Mouse (Mus musculus): ENCODE results near the gene Fam187a. TPM values are rescaled to one million over a fixed set of nuclear protein-coding genes. Genes with fewer than 3 reads are reported as not detected.

Fam187a gene
- total and polyA plus RNA-seq, 3 experiments: 0.08 TPM; not detected in 1

GRCm38 (mm10) chr11:102901199-102901598, 16.2 kb downstream of the Fam187a start:
- H3K9me3 ChIP-seq (replicated peaks; ENCODE audit: insufficient read depth, low read length): no peaks in the 10 kb centered on the region
- TF ChIP-seq ZMIZ1 (IDR thresholded peaks at IDR 0.05; ENCODE audit: low read depth, low read length): 0 out of 2 replicates have a peak, but pooled peaks have one; percentile 27
- no peak for TF ChIP-seq TBP (IDR thresholded peaks at IDR 0.05; ENCODE audit: low read depth, low read length)
- 0 out of 2 replicates have a peak, but pooled peaks have one; percentile 20 for TF ChIP-seq MXI1 (IDR thresholded peaks at IDR 0.05; ENCODE audit: low read depth, low read length)
- no peak for TF ChIP-seq SMC3 (IDR thresholded peaks at IDR 0.05; ENCODE audit: low read depth, low read length)
- no peaks in the 10 kb centered on the region; a peak in 2 of 4 replicates for H3K36me3 ChIP-seq (ENCODE audit: control insufficient read depth in 1 of 2, insufficient read depth in 2 of 2, low read length in 2 of 2)
- H3K27me3 ChIP-seq (ENCODE audit: control insufficient read depth in 1 of 2, insufficient read depth in 2 of 2, low read length in 2 of 2): no peaks in the 10 kb centered on the region
- H3K27ac ChIP-seq (ENCODE audit: control insufficient read depth, low read depth, low read length): no peak overlapping the region
- H3K4me1 ChIP-seq (ENCODE audit: control insufficient read depth in 1 of 2, insufficient read depth in 2 of 2, low read length in 2 of 2): peaks cover 0 to 3% of the 10 kb centered on the region in 2 experiments; a peak in 3 of 4 replicates
- H3K4me3 ChIP-seq (ENCODE audit: control insufficient read depth in 1 of 2, insufficient read depth in 1 of 2, low read depth in 2 of 2, low read length in 2 of 2): no peak overlapping the region
- no peak overlapping the region for H3K9ac ChIP-seq (ENCODE audit: control insufficient read depth, low read depth, low read length, poor library complexity, severe bottlenecking)
- H3K79me2 ChIP-seq (ENCODE audit: control insufficient read depth, insufficient read depth, low read length, poor library complexity): no peaks in the 10 kb centered on the region
- DNase-seq (ENCODE audit: low read depth, low spot score): no peak

- no peak for DNase-seq (ENCODE audit: low read depth, low spot score)
- H3K27ac ChIP-seq (ENCODE audit: control insufficient read depth, low read depth, low read length): no peak overlapping the region
- H3K79me2 ChIP-seq (ENCODE audit: control insufficient read depth, insufficient read depth, low read length, poor library complexity): no peaks in the 10 kb centered on the region
- H3K9me3 ChIP-seq (replicated peaks; ENCODE audit: insufficient read depth, low read length): no peaks in the 10 kb centered on the region
- no peaks in the 10 kb centered on the region for H3K27me3 ChIP-seq (ENCODE audit: control insufficient read depth in 1 of 2, insufficient read depth in 2 of 2, low read length in 2 of 2)
- TF ChIP-seq E2F4 (IDR thresholded peaks at IDR 0.05; ENCODE audit: borderline replicate concordance, low read depth, low read length): no peak
- peak; percentile 96 for TF ChIP-seq TBP (IDR thresholded peaks at IDR 0.05; ENCODE audit: low read depth, low read length)
- no peaks in the 10 kb centered on the region; a peak in 1 of 4 replicates for H3K36me3 ChIP-seq (ENCODE audit: control insufficient read depth in 1 of 2, insufficient read depth in 2 of 2, low read length in 2 of 2)
- H3K4me1 ChIP-seq (ENCODE audit: control insufficient read depth in 1 of 2, insufficient read depth in 2 of 2, low read length in 2 of 2): no peaks in the 10 kb centered on the region; a peak in 1 of 4 replicates
- no peak overlapping the region for H3K4me3 ChIP-seq (ENCODE audit: control insufficient read depth in 1 of 2, insufficient read depth in 1 of 2, low read depth in 2 of 2, low read length in 2 of 2)
- no peak overlapping the region for H3K9ac ChIP-seq (ENCODE audit: control insufficient read depth, low read depth, low read length, poor library complexity, severe bottlenecking)
Measured at GRCm38 (mm10) chr11:102902107-102902506, 17.1 kb downstream of the Fam187a start.

GRCm38 (mm10) chr11:102903654-102904053, 18.7 kb downstream of the Fam187a start:
- DNase-seq (ENCODE audit: low read depth, low spot score): no peak
- Histone ChIP-seq H3K4me1 (ENCODE audit: control insufficient read depth in 1 of 2, insufficient read depth in 2 of 2, low read length in 2 of 2) (no peaks in the 10 kb centered on the region; a peak in 1 of 4 replicates), H3K9ac (ENCODE audit: control insufficient read depth, low read depth, low read length, poor library complexity, severe bottlenecking) (no peak overlapping the region), H3K27me3 (ENCODE audit: control insufficient read depth in 1 of 2, insufficient read depth in 2 of 2, low read length in 2 of 2) (no peaks in the 10 kb centered on the region), H3K9me3 (replicated peaks; ENCODE audit: insufficient read depth, low read length) (no peaks in the 10 kb centered on the region), H3K36me3 (ENCODE audit: control insufficient read depth in 1 of 2, insufficient read depth in 2 of 2, low read length in 2 of 2) (peaks cover 0 to 5% of the 10 kb centered on the region in 2 experiments; a peak in 1 of 4 replicates), H3K4me3 (ENCODE audit: control insufficient read depth in 1 of 2, insufficient read depth in 1 of 2, low read depth in 2 of 2, low read length in 2 of 2) (no peak overlapping the region), H3K79me2 (ENCODE audit: control insufficient read depth, insufficient read depth, low read length, poor library complexity) (no peaks in the 10 kb centered on the region), H3K27ac (ENCODE audit: control insufficient read depth, low read depth, low read length) (no peak overlapping the region)
- TF ChIP-seq POLR2A (IDR thresholded peaks at IDR 0.05; ENCODE audit: control insufficient read depth in 1 of 2, insufficient read depth in 1 of 2, low read depth in 1 of 2, low read length in 2 of 2, poor library complexity in 1 of 2) (0 out of 4 replicates have a peak, but pooled peaks have one; percentile 21 to 29), JUND (IDR thresholded peaks at IDR 0.05; ENCODE audit: low read depth, low read length) (no peak), POLR2AphosphoS5 (IDR thresholded peaks at IDR 0.05; ENCODE audit: borderline replicate concordance, low read depth, low read length) (0 out of 2 replicates have a peak, but pooled peaks have one; percentile 62)

DNA sequence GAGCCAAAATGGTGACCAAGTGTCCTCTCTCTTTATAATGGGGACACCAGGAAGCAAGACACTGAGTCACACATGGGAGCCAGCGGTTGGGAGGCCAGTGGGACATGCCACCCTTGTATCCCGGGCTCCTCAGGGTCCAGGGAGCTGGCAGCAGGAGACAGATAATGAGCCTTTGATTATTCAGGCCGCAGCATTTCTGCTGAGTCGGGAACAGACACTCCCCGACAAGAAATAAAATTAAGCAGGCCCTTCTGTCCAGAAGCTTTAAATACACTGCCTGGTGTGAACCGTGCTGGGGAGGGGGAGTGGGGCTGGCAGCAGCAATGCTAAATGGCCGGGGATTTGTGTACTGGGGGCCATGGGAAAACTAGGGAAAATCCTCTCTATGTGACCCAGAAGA, 26.4 kb downstream of the Fam187a start:
- H3K4me3 ChIP-seq (ENCODE audit: control insufficient read depth in 1 of 2, insufficient read depth in 1 of 2, low read depth in 2 of 2, low read length in 2 of 2): no peak overlapping the region
- H3K9me3 ChIP-seq (replicated peaks; ENCODE audit: insufficient read depth, low read length): no peaks in the 10 kb centered on the region
- no peak for DNase-seq (ENCODE audit: low read depth, low spot score)
- no peaks in the 10 kb centered on the region for H3K27me3 ChIP-seq (ENCODE audit: control insufficient read depth in 1 of 2, insufficient read depth in 2 of 2, low read length in 2 of 2)
- TF ChIP-seq UBTF (IDR thresholded peaks at IDR 0.05; ENCODE audit: borderline replicate concordance, insufficient read depth, low read depth, low read length) (no peak), EP300 (IDR thresholded peaks at IDR 0.05; ENCODE audit: low read depth in 1 of 2, low read length in 2 of 2) (no peak), MAZ (IDR thresholded peaks at IDR 0.05; ENCODE audit: low read depth, low read length) (no peak), JUND (IDR thresholded peaks at IDR 0.05; ENCODE audit: low read depth, low read length) (no peak), E2F4 (IDR thresholded peaks at IDR 0.05; ENCODE audit: borderline replicate concordance, low read depth, low read length) (no peak), ZKSCAN1 (IDR thresholded peaks at IDR 0.05; ENCODE audit: low read depth, low read length) (no peak), RCOR1 (IDR thresholded peaks at IDR 0.05; ENCODE audit: low read depth, low read length) (no peak), RAD21 (IDR thresholded peaks at IDR 0.05; ENCODE audit: low read depth, low read length) (no peak), SIN3A (IDR thresholded peaks at IDR 0.05; ENCODE audit: low read length) (no peak), ETS1 (IDR thresholded peaks at IDR 0.05; ENCODE audit: low read depth, low read length) (no peak), TCF12 (IDR thresholded peaks at IDR 0.05; ENCODE audit: low read depth, low read length) (no peak)
- H3K4me1 ChIP-seq (ENCODE audit: control insufficient read depth in 1 of 2, insufficient read depth in 2 of 2, low read length in 2 of 2): no peaks in the 10 kb centered on the region
- H3K79me2 ChIP-seq (ENCODE audit: control insufficient read depth, insufficient read depth, low read length, poor library complexity): no peaks in the 10 kb centered on the region
- peaks cover 0 to 36% of the 10 kb centered on the region in 2 experiments; a peak in 2 of 4 replicates for H3K36me3 ChIP-seq (ENCODE audit: control insufficient read depth in 1 of 2, insufficient read depth in 2 of 2, low read length in 2 of 2)
- no peak overlapping the region for H3K27ac ChIP-seq (ENCODE audit: control insufficient read depth, low read depth, low read length)
- H3K9ac ChIP-seq (ENCODE audit: control insufficient read depth, low read depth, low read length, poor library complexity, severe bottlenecking): no peak overlapping the region

Measured in MEL (cell line).